ENCODE assay signal across 22 mouse cellular contexts in genomic region chr13:29285058-29285457, GRCm38 (mm10).
DNase-seq lines count a peak whose midpoint lies in the region; ATAC-seq and TF ChIP-seq lines count a peak whose summit lies in the region.
"Had no signal": no experiment of that assay in that cellular context is flagged by ENCODE, and none has a peak within 500 bp of the region (broad histone marks: within the 10 kb centered on the region; RNA-seq: fewer than 3 reads in every experiment).

No protein-coding gene starts in this region.

- H3K4me2 ChIP-seq in kidney, embryonic 14.5 days (replicated peaks; ENCODE audit: low read depth, low read length) = no peak overlapping the region
- H3K4me2 ChIP-seq in kidney, embryonic 16.5 days (replicated peaks; ENCODE audit: low read depth, low read length) = no peak overlapping the region
- no peak overlapping the region for H3K4me2 ChIP-seq in neural tube, embryonic 13.5 days
- H3K4me2 ChIP-seq in neural tube, embryonic 15.5 days = no peak overlapping the region
- H3K4me2 ChIP-seq: embryonic facial prominence, embryonic 13.5 days; embryonic facial prominence, embryonic 15.5 days; forebrain, embryonic 12.5 days had no signal

- no peak overlapping the region for H3K4me3 ChIP-seq in kidney, embryonic 14.5 days (ENCODE audit: low read length)
- H3K4me3 ChIP-seq in kidney, embryonic 16.5 days (ENCODE audit: low read length) = no peak overlapping the region
- H3K4me3 ChIP-seq in kidney, adult 2 months (ENCODE audit: insufficient read depth, low read depth, low read length) = no peak overlapping the region
- no peak overlapping the region for H3K4me3 ChIP-seq in neural tube, embryonic 13.5 days
- no peak overlapping the region for H3K4me3 ChIP-seq in neural tube, embryonic 15.5 days (replicated peaks)
- H3K4me3 ChIP-seq: embryonic facial prominence, embryonic 13.5 days; embryonic facial prominence, embryonic 15.5 days; erythroblast, embryonic 14.5 days; forebrain, embryonic 10.5 days; forebrain, embryonic 12.5 days had no signal

- no peak overlapping the region for H3K9ac ChIP-seq in kidney, embryonic 14.5 days (ENCODE audit: low read depth, low read length)
- H3K9ac ChIP-seq in kidney, embryonic 16.5 days (replicated peaks; ENCODE audit: low read length) = no peak overlapping the region
- no peak overlapping the region for H3K9ac ChIP-seq in neural tube, embryonic 13.5 days
- no peak overlapping the region for H3K9ac ChIP-seq in neural tube, embryonic 15.5 days (replicated peaks)
- H3K9ac ChIP-seq: embryonic facial prominence, embryonic 13.5 days; embryonic facial prominence, embryonic 15.5 days; forebrain, embryonic 12.5 days had no signal

- TF ChIP-seq CTCF in kidney, adult 2 months (conservative IDR thresholded peaks at IDR 0.05; ENCODE audit: insufficient read depth, insufficient read length, low read depth, low read length) = no peak

- no peak for TF ChIP-seq POLR2A in kidney, adult 2 months (IDR thresholded peaks at IDR 0.05; ENCODE audit: low read depth, low read length)

- no peaks in the 10 kb centered on the region for H3K9me3 ChIP-seq in kidney, embryonic 14.5 days (ENCODE audit: control insufficient read depth, low read length)
- no peaks in the 10 kb centered on the region for H3K9me3 ChIP-seq in kidney, embryonic 16.5 days (ENCODE audit: low read length)
- H3K9me3 ChIP-seq in neural tube, embryonic 13.5 days = no peaks in the 10 kb centered on the region
- no peaks in the 10 kb centered on the region for H3K9me3 ChIP-seq in neural tube, embryonic 15.5 days (replicated peaks)
- H3K9me3 ChIP-seq: embryonic facial prominence, embryonic 13.5 days; embryonic facial prominence, embryonic 15.5 days; forebrain, embryonic 10.5 days; forebrain, embryonic 12.5 days had no signal

- no peak for DNase-seq in kidney, adult 18-20 months
- DNase-seq in kidney, adult 2 months = no peak
- DNase-seq: adrenal gland, adult 2 months; adrenal gland, postnatal 10 days; adrenal gland, postnatal 25 days; cerebellum, adult 11 months; cerebellum, adult 18-20 months; cerebellum, adult 8-10 months; cerebellum, adult 9-11 months; cerebellum, postnatal 14 days; cerebellum, postnatal 36 days; embryo, embryonic 11 days had no signal

- H3K36me3 ChIP-seq in kidney, embryonic 14.5 days (ENCODE audit: control insufficient read depth, insufficient read depth, low read length) = no peaks in the 10 kb centered on the region
- no peaks in the 10 kb centered on the region for H3K36me3 ChIP-seq in kidney, embryonic 16.5 days (ENCODE audit: insufficient read depth, low read length)
- H3K36me3 ChIP-seq in kidney, adult 2 months (ENCODE audit: control insufficient read depth, insufficient read depth, low read length) = no peaks in the 10 kb centered on the region
- H3K36me3 ChIP-seq in neural tube, embryonic 13.5 days = no peaks in the 10 kb centered on the region
- H3K36me3 ChIP-seq in neural tube, embryonic 15.5 days = no peaks in the 10 kb centered on the region
- H3K36me3 ChIP-seq: embryonic facial prominence, embryonic 13.5 days; embryonic facial prominence, embryonic 15.5 days; forebrain, embryonic 10.5 days; forebrain, embryonic 12.5 days had no signal

- peak; percentile 92 for ATAC-seq in kidney, embryonic 14.5 days (ENCODE audit: low FRiP score, low TSS enrichment)
- peak; percentile 85 for ATAC-seq in kidney, embryonic 16.5 days (ENCODE audit: low FRiP score, low TSS enrichment)
- no peak for ATAC-seq in neural tube, embryonic 13.5 days (ENCODE audit: low read depth)
- ATAC-seq in neural tube, embryonic 15.5 days (ENCODE audit: low FRiP score) = no peak
- ATAC-seq: forebrain, embryonic 14.5 days had no signal

- H3K27ac ChIP-seq in kidney, embryonic 14.5 days (ENCODE audit: low read depth, low read length) = no peak overlapping the region
- H3K27ac ChIP-seq in kidney, embryonic 16.5 days (ENCODE audit: low read length) = no peak overlapping the region; the same call in 1 of the 2 replicates
- H3K27ac ChIP-seq in kidney, adult 2 months (ENCODE audit: insufficient read depth, low read depth, low read length) = no peak overlapping the region
- peak overlapping the region; percentile 52; the same call in 1 of the 2 replicates for H3K27ac ChIP-seq in neural tube, embryonic 13.5 days (replicated peaks)
- no peak overlapping the region for H3K27ac ChIP-seq in neural tube, embryonic 15.5 days (replicated peaks)
- H3K27ac ChIP-seq: embryonic facial prominence, embryonic 13.5 days; embryonic facial prominence, embryonic 15.5 days; forebrain, embryonic 10.5 days; forebrain, embryonic 12.5 days had no signal

- 11% methylated on average over 3 of the region's 3 CpGs for WGBS in kidney, embryonic 14.5 days
- 13% methylated on average over 3 of the region's 3 CpGs for WGBS in kidney, embryonic 16.5 days
- WGBS in kidney, adult 2 months = 30% methylated on average over 3 of the region's 3 CpGs
- WGBS in neural tube, embryonic 13.5 days = 45% methylated on average over 3 of the region's 3 CpGs
- 43% methylated on average over 3 of the region's 3 CpGs for WGBS in neural tube, embryonic 15.5 days

- 0 out of 2 replicates have a peak, but pooled peaks cover 4% of the 10 kb centered on the region for H3K4me1 ChIP-seq in kidney, embryonic 14.5 days (ENCODE audit: control insufficient read depth, insufficient read depth, low read length)
- peaks cover 3% of the 10 kb centered on the region for H3K4me1 ChIP-seq in kidney, embryonic 16.5 days (ENCODE audit: insufficient read depth, low read length)
- no peaks in the 10 kb centered on the region for H3K4me1 ChIP-seq in kidney, adult 2 months (ENCODE audit: control insufficient read depth, insufficient read depth, low read length)
- 0 out of 2 replicates have a peak, but pooled peaks cover 11% of the 10 kb centered on the region for H3K4me1 ChIP-seq in neural tube, embryonic 13.5 days (replicated peaks)
- no peaks in the 10 kb centered on the region for H3K4me1 ChIP-seq in neural tube, embryonic 15.5 days
- H3K4me1 ChIP-seq: embryonic facial prominence, embryonic 13.5 days; embryonic facial prominence, embryonic 15.5 days; forebrain, embryonic 10.5 days; forebrain, embryonic 12.5 days had no signal

- H3K27me3 ChIP-seq in kidney, embryonic 14.5 days (ENCODE audit: control insufficient read depth, insufficient read depth, low read length) = no peaks in the 10 kb centered on the region
- no peaks in the 10 kb centered on the region for H3K27me3 ChIP-seq in kidney, embryonic 16.5 days (ENCODE audit: insufficient read depth, low read length)
- no peaks in the 10 kb centered on the region for H3K27me3 ChIP-seq in kidney, adult 2 months (replicated peaks; ENCODE audit: control insufficient read depth, insufficient read depth, low read length)
- no peaks in the 10 kb centered on the region for H3K27me3 ChIP-seq in neural tube, embryonic 13.5 days
- H3K27me3 ChIP-seq in neural tube, embryonic 15.5 days (replicated peaks) = no peaks in the 10 kb centered on the region
- H3K27me3 ChIP-seq: embryonic facial prominence, embryonic 13.5 days; embryonic facial prominence, embryonic 15.5 days had no signal

Comparison
In these comparisons a context has a peak if more than half of its experiments do, and no peak if none do; other contexts are left out.
1. ATAC-seq: peak in kidney, embryonic 14.5 days (single experiment) and kidney, embryonic 16.5 days (single experiment); none in neural tube, embryonic 13.5 days (single experiment) and neural tube, embryonic 15.5 days (single experiment).